Mouse (Mus musculus) spleen, adult 2 months (tissue): ENCODE measurements around the gene Hivep3.

Experiments
- CTCF ChIP-seq: fragments of 200-500 bp; IDR thresholded peaks from 2 replicates; pipeline ENCODE4 v1.5.1; 2011; ENCODE audit warnings: mild to moderate bottlenecking, inconsistent platforms; ENCODE audit not compliant: insufficient read depth, insufficient read length, insufficient replicate concordance; ENCODE audit errors: extremely low read depth
- POLR2A ChIP-seq: fragments of 200-500 bp; IDR thresholded peaks from 2 replicates; pipeline ENCODE4 v1.6.1; 2011; ENCODE audit warnings: low read depth, low read length, inconsistent platforms

DNA sequence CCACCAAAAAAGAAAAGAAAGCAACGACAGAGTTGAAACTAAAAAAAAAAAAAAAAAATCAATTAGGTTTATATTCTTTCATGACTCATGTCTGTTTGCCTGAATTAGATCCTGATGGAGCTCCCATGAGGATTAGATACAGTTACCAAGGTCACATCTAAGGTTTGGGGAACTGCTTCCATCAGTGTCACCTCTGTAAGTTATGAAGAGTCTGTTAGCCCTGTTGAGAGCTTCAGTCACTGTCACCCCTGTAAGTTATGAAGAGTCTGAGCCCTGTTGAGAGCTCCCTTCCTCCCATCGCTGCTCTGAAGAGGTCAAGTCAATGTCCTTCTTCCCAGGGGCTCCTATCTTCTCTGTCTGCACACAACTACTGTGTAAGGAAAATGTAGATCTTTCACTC is 104.7 kb downstream of the Hivep3 start:
- TF ChIP-seq CTCF, result no peak
- no peak for TF ChIP-seq POLR2A
